Mouse (Mus musculus) 416B (cell line): Measurements from ENCODE around the gene Atp1a2.

Experiments used
- DNase-seq: peaks from one replicate; pipeline ENCODE4 v3.0.0; 2011; ENCODE audit warnings: low read depth

The Atp1a2 gene

GRCm38 (mm10) chr1:172297611-172298537 is at the start of gene Atp1a2:
TSS of gene Atp1a2 (minus strand) at chr1:172298064.
- no peak for DNase-seq

GRCm38 (mm10) chr1:172347382-172347781 is 49.5 kb upstream of the Atp1a2 start:
- no peak for DNase-seq

- DNase-seq, result no peak
These were observed 48.8 kb upstream of the Atp1a2 start for GRCm38 (mm10) chr1:172346707-172347106.

GRCm38 (mm10) chr1:172344820-172345219 is 47.0 kb upstream of the Atp1a2 start:
- DNase-seq, result no peak

- no peak for DNase-seq
These were observed 46.0 kb upstream of the Atp1a2 start for GRCm38 (mm10) chr1:172343914-172344313.

GRCm38 (mm10) chr1:172342729-172343128 is 44.9 kb upstream of the Atp1a2 start:
- no peak for DNase-seq

- DNase-seq, result no peak
These were observed 43.5 kb upstream of the Atp1a2 start for GRCm38 (mm10) chr1:172341386-172341785.

GRCm38 (mm10) chr1:172340729-172341321 is 43.0 kb upstream of the Atp1a2 start, which contains the start of gene Kcnj10:
TSS of gene Kcnj10 (plus strand) at chr1:172341210.
- no peak for DNase-seq

GRCm38 (mm10) chr1:172337411-172338185 is 39.7 kb upstream of the Atp1a2 start:
- no peak for DNase-seq

- DNase-seq, result no peak
These were observed 37.9 kb upstream of the Atp1a2 start for GRCm38 (mm10) chr1:172335804-172336203.

GRCm38 (mm10) chr1:172333512-172333911 is 35.6 kb upstream of the Atp1a2 start:
- no peak for DNase-seq

- no peak for DNase-seq
These were observed 35.1 kb upstream of the Atp1a2 start for GRCm38 (mm10) chr1:172332925-172333324.

- DNase-seq, result no peak
These were observed 33.6 kb upstream of the Atp1a2 start for GRCm38 (mm10) chr1:172331422-172331947.

GRCm38 (mm10) chr1:172329616-172330015 is 31.8 kb upstream of the Atp1a2 start:
- no peak for DNase-seq

GRCm38 (mm10) chr1:172329131-172329530 is 31.3 kb upstream of the Atp1a2 start, which contains the start of gene Kcnj9:
TSS of gene Kcnj9 (minus strand) at chr1:172329318.
- DNase-seq, result no peak

GRCm38 (mm10) chr1:172328461-172328860 is 30.6 kb upstream of the Atp1a2 start:
- no peak for DNase-seq

- no peak for DNase-seq
These were observed 30.2 kb upstream of the Atp1a2 start for GRCm38 (mm10) chr1:172328041-172328440.

GRCm38 (mm10) chr1:172327206-172328001 is 29.5 kb upstream of the Atp1a2 start:
- DNase-seq, result no peak

GRCm38 (mm10) chr1:172326684-172327083 is 28.8 kb upstream of the Atp1a2 start:
- DNase-seq, result no peak

- no peak for DNase-seq
These were observed 28.0 kb upstream of the Atp1a2 start for GRCm38 (mm10) chr1:172325680-172326535.
